Mouse (Mus musculus) heart, postnatal 25 days (tissue): ENCODE data around the gene Zcchc14. TPM values are rescaled to one million over a fixed set of nuclear protein-coding genes. Genes with fewer than 3 reads are reported as not detected.
"Not testable (repeated sequence)": the region's sequence is repeated elsewhere in the genome, so short reads cannot be mapped to it uniquely, and the experiment has no call there.

Experiments used
- DNase-seq: peaks from one replicate; pipeline ENCODE4 v3.0.0; 2022; ENCODE audit warnings: low spot score
- intact Hi-C: fragments of 180-260 bp; cut with DNase I; formaldehyde crosslinking; loops from one replicate; pipeline ENCODE4 v1.15.1; 2025
- total RNA-seq, 2 experiments: library from RNA; stranded (reverse); gene quantifications; 2 replicates each; pipeline ENCODE4 v1.2.3; 2021

Zcchc14 gene
- total RNA-seq, 2 experiments from 2014 or later = 27.1 to 31.3 TPM

GRCm38 (mm10) chr8:121632401-121632800 lies 20.3 kb downstream of the Zcchc14 start:
- intact Hi-C loops = no loop called here
- DNase-seq = no peak

GRCm38 (mm10) chr8:121631645-121632071 lies 21.0 kb downstream of the Zcchc14 start:
- intact Hi-C loops = no loop called here
- DNase-seq = peak; percentile 62

- intact Hi-C loops = no loop called here
- DNase-seq = no peak
These were observed 24.0 kb downstream of the Zcchc14 start for GRCm38 (mm10) chr8:121628681-121629080.

- no peak for DNase-seq
- intact Hi-C loops = no loop called here
These were observed 29.7 kb downstream of the Zcchc14 start for GRCm38 (mm10) chr8:121623043-121623442.

GRCm38 (mm10) chr8:121621879-121622278 lies 30.8 kb downstream of the Zcchc14 start:
- no peak for DNase-seq
- intact Hi-C loops = no loop called here

- intact Hi-C loops = no loop called here
- DNase-seq = no peak
These were observed 31.7 kb downstream of the Zcchc14 start for GRCm38 (mm10) chr8:121620801-121621516.

GRCm38 (mm10) chr8:121619401-121619995 lies 33.2 kb downstream of the Zcchc14 start:
- DNase-seq = peak; percentile 77
- intact Hi-C loops = no loop called here

- intact Hi-C loops = no loop called here
These were observed 39.3 kb downstream of the Zcchc14 start for GRCm38 (mm10) chr8:121613419-121613818.

GRCm38 (mm10) chr8:121609916-121610315 lies 42.8 kb downstream of the Zcchc14 start:
- intact Hi-C loops = no loop called here

More at GRCm38 (mm10) chr8:121613419-121613818, 39.3 kb downstream of the Zcchc14 start:
- DNase-seq = no peak

GRCm38 (mm10) chr8:121609251-121609650 lies 43.5 kb downstream of the Zcchc14 start:
- DNase-seq = no peak
- intact Hi-C loops = no loop called here

More at GRCm38 (mm10) chr8:121609916-121610315, 42.8 kb downstream of the Zcchc14 start:
- DNase-seq = no peak

GRCm38 (mm10) chr8:121607661-121608060 lies 45.0 kb downstream of the Zcchc14 start:
- intact Hi-C loops = no loop called here

GRCm38 (mm10) chr8:121603801-121604200 lies 48.9 kb downstream of the Zcchc14 start:
- no peak for DNase-seq
- intact Hi-C loops = loop anchor here (2.0 kb wide), 1 partner anchor 47 kb away; no protein-coding TSS in a partner anchor

More at GRCm38 (mm10) chr8:121607661-121608060, 45.0 kb downstream of the Zcchc14 start:
- no peak for DNase-seq

GRCm38 (mm10) chr8:121602860-121603259 lies 49.8 kb downstream of the Zcchc14 start:
- peak; percentile 54 for DNase-seq
- intact Hi-C loops = loop anchor here (1.0 kb wide), 1 partner anchor 82 kb away; no protein-coding TSS in a partner anchor

GRCm38 (mm10) chr8:121602411-121602810 lies 50.3 kb downstream of the Zcchc14 start:
- no peak for DNase-seq
- intact Hi-C loops = loop anchor here (1.0 kb wide), 1 partner anchor 83 kb away; no protein-coding TSS in a partner anchor

GRCm38 (mm10) chr8:121599842-121600241 lies 52.9 kb downstream of the Zcchc14 start:
- intact Hi-C loops = no loop called here

GRCm38 (mm10) chr8:121598892-121599291 lies 53.8 kb downstream of the Zcchc14 start:
- DNase-seq = peak; percentile 51
- intact Hi-C loops = no loop called here

More at GRCm38 (mm10) chr8:121599842-121600241, 52.9 kb downstream of the Zcchc14 start:
- DNase-seq = no peak

- DNase-seq = no peak
- intact Hi-C loops = no loop called here
These were observed 54.5 kb downstream of the Zcchc14 start for GRCm38 (mm10) chr8:121598190-121598589.

GRCm38 (mm10) chr8:121597492-121597891 lies 55.2 kb downstream of the Zcchc14 start:
- intact Hi-C loops, DNase-seq: not testable (repeated sequence)

- intact Hi-C loops = no loop called here
- DNase-seq = peak; percentile 36
These were observed 58.7 kb downstream of the Zcchc14 start for GRCm38 (mm10) chr8:121593983-121594382.

GRCm38 (mm10) chr8:121593293-121593692 lies 59.4 kb downstream of the Zcchc14 start:
- DNase-seq = no peak
- intact Hi-C loops = no loop called here
